In the genomic region with DNA sequence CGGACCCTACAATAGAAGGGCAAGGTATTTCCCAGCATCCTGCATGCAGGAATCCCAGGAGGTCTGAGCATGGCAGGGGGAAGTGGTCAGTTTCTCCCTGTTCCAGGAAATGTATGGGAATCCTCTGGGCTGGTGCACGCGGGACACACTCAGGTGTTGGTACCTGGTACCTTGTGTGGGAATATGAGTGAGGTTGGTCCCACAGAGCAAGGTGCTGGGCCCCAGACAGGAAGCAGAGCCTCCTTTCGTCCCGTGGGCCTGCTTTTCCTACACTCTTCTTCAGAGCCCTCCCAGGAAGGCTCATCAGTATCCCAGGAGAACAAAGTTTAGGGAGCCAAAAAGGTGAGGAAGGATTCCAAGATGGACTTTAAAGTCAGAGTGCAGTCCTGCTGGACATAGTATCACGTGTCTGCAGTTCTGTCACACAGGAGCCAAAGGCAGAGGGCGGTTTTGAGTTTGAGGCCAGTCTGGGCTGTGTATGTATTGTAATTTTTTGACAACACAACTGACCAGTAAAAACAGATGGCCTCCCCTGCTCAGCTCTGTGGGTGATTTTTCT, we compare ENCODE assay signal across 9 mouse cellular contexts. TPM values are rescaled to one million over a fixed set of nuclear protein-coding genes. Genes with fewer than 3 reads are reported as not detected.
DNase-seq lines count a peak whose midpoint lies in the region; ATAC-seq and TF ChIP-seq lines count a peak whose summit lies in the region.
"Had no signal": no experiment of that assay in that cellular context is flagged by ENCODE, and none has a peak within 500 bp of the region (broad histone marks: within the 10 kb centered on the region; RNA-seq: fewer than 3 reads in every experiment).

No protein-coding gene starts in this region.

- DNase-seq in limb, embryonic 10.5 days (ENCODE audit: low spot score): no peak
- DNase-seq in embryonic facial prominence, embryonic 14.5 days (ENCODE audit: low spot score): no peak
- DNase-seq in gastrocnemius, adult 18-20 months (ENCODE audit: low spot score): no peak
- DNase-seq in cerebellum, postnatal 25 days: no peak
- DNase-seq in retina, postnatal 1 day: no peak
- DNase-seq: cerebellum, postnatal 10 days had no signal

- TF ChIP-seq POLR2A in myocyte (IDR thresholded peaks at IDR 0.05; ENCODE audit: insufficient read length, low read depth): no peak

- H3K27ac ChIP-seq in limb, embryonic 12.5 days: no peak overlapping the region
- no peak overlapping the region for H3K27ac ChIP-seq in limb, embryonic 10.5 days
- no peak overlapping the region for H3K27ac ChIP-seq in embryonic facial prominence, embryonic 14.5 days (replicated peaks; ENCODE audit: low read depth, low read length)
- no peak overlapping the region for H3K27ac ChIP-seq in intestine, embryonic 16.5 days (ENCODE audit: low read length)

- H3K79me2 ChIP-seq in myocyte (ENCODE audit: control insufficient read depth, insufficient read depth): peaks cover 10% of the 10 kb centered on the region

- no peaks in the 10 kb centered on the region for H3K9me3 ChIP-seq in limb, embryonic 12.5 days
- no peaks in the 10 kb centered on the region for H3K9me3 ChIP-seq in limb, embryonic 10.5 days (replicated peaks)
- no peaks in the 10 kb centered on the region for H3K9me3 ChIP-seq in embryonic facial prominence, embryonic 14.5 days (ENCODE audit: control insufficient read depth, low read length)
- H3K9me3 ChIP-seq in intestine, embryonic 16.5 days (ENCODE audit: control insufficient read depth, low read length): no peaks in the 10 kb centered on the region

- H3ac ChIP-seq in myocyte (ENCODE audit: control insufficient read depth, insufficient read length): no peak overlapping the region

- ATAC-seq in limb, embryonic 12.5 days (ENCODE audit: insufficient number of reproducible peaks, insufficient read depth, low FRiP score, low TSS enrichment, low read depth): no peak
- no peak for ATAC-seq in embryonic facial prominence, embryonic 14.5 days (ENCODE audit: low read depth)
- no peak for ATAC-seq in intestine, embryonic 16.5 days

- H3K4me1 ChIP-seq in limb, embryonic 12.5 days (replicated peaks): peaks cover 33% of the 10 kb centered on the region
- H3K4me1 ChIP-seq in limb, embryonic 10.5 days: peaks cover 38% of the 10 kb centered on the region
- peaks cover 6% of the 10 kb centered on the region; the same call in 1 of the 2 replicates for H3K4me1 ChIP-seq in embryonic facial prominence, embryonic 14.5 days (ENCODE audit: control insufficient read depth, insufficient read depth, low read length)
- H3K4me1 ChIP-seq in intestine, embryonic 16.5 days (ENCODE audit: control insufficient read depth, insufficient read depth, low read length): peaks cover 14% of the 10 kb centered on the region; the same call in 1 of the 2 replicates

- no peaks in the 10 kb centered on the region for H3K36me3 ChIP-seq in limb, embryonic 12.5 days
- H3K36me3 ChIP-seq in limb, embryonic 10.5 days: no peaks in the 10 kb centered on the region
- no peaks in the 10 kb centered on the region for H3K36me3 ChIP-seq in embryonic facial prominence, embryonic 14.5 days (ENCODE audit: control insufficient read depth, insufficient read depth, low read length)
- H3K36me3 ChIP-seq in intestine, embryonic 16.5 days (ENCODE audit: control insufficient read depth, insufficient read depth, low read length): no peaks in the 10 kb centered on the region
- H3K36me3 ChIP-seq in myocyte (ENCODE audit: control insufficient read depth, insufficient read depth): no peaks in the 10 kb centered on the region

- H3K4me3 ChIP-seq in limb, embryonic 12.5 days (replicated peaks): no peak overlapping the region
- no peak overlapping the region for H3K4me3 ChIP-seq in limb, embryonic 10.5 days
- peak overlapping the region; percentile 73 for H3K4me3 ChIP-seq in embryonic facial prominence, embryonic 14.5 days (ENCODE audit: low read depth, low read length)
- peak overlapping the region; percentile 67 for H3K4me3 ChIP-seq in intestine, embryonic 16.5 days (ENCODE audit: low read length)
- peak overlapping the region; percentile 46 for H3K4me3 ChIP-seq in myocyte

- H3K27me3 ChIP-seq in limb, embryonic 12.5 days: peaks cover 66% of the 10 kb centered on the region
- H3K27me3 ChIP-seq in limb, embryonic 10.5 days (ENCODE audit: low read depth, poor library complexity, severe bottlenecking): peaks cover 84% of the 10 kb centered on the region
- peaks cover 12% of the 10 kb centered on the region for H3K27me3 ChIP-seq in embryonic facial prominence, embryonic 14.5 days (replicated peaks; ENCODE audit: control insufficient read depth, insufficient read depth, low read length)
- no peaks in the 10 kb centered on the region for H3K27me3 ChIP-seq in intestine, embryonic 16.5 days (replicated peaks; ENCODE audit: control insufficient read depth, insufficient read depth, low read length)
- no peaks in the 10 kb centered on the region for H3K27me3 ChIP-seq in myocyte (ENCODE audit: control insufficient read depth, insufficient read depth, insufficient read length)

- peak overlapping the region; percentile 99 for H3K4me2 ChIP-seq in limb, embryonic 12.5 days
- H3K4me2 ChIP-seq in embryonic facial prominence, embryonic 14.5 days (ENCODE audit: low read depth, low read length): peak overlapping the region; percentile 97
- peak overlapping the region; percentile 89 for H3K4me2 ChIP-seq in intestine, embryonic 16.5 days (ENCODE audit: low read depth, low read length)
- peak overlapping the region; percentile 98 for H3K4me2 ChIP-seq in myocyte (ENCODE audit: low read depth)

- WGBS in limb, embryonic 12.5 days: 59% methylated on average over 7 of the region's 7 CpGs
- 52% methylated on average over 7 of the region's 7 CpGs for WGBS in limb, embryonic 10.5 days
- 68% methylated on average over 7 of the region's 7 CpGs for WGBS in embryonic facial prominence, embryonic 14.5 days
- 70% methylated on average over 7 of the region's 7 CpGs for WGBS in intestine, embryonic 16.5 days

- no peak overlapping the region for H3K9ac ChIP-seq in limb, embryonic 12.5 days (replicated peaks)
- H3K9ac ChIP-seq in embryonic facial prominence, embryonic 14.5 days (ENCODE audit: low read depth, low read length): no peak overlapping the region
- H3K9ac ChIP-seq in intestine, embryonic 16.5 days (ENCODE audit: low read depth, low read length): peak overlapping the region; percentile 95; the same call in 1 of the 2 replicates

TF ChIP-seq in myocyte, 11 proteins besides CTCF, POLR2A, EP300 and RAD21:
- TF ChIP-seq MYOG (IDR thresholded peaks at IDR 0.05; ENCODE audit: control insufficient read depth in 1 of 3, insufficient read depth in 1 of 3, insufficient read length in 2 of 3, low read depth in 2 of 3): no peak
- no peak for TF ChIP-seq MYOD1 (IDR thresholded peaks at IDR 0.05; ENCODE audit: control insufficient read depth in 1 of 3, insufficient read length in 2 of 3, low read depth in 2 of 3)
- TF ChIP-seq TCF12 (IDR thresholded peaks at IDR 0.05; ENCODE audit: insufficient read depth, poor library complexity, severe bottlenecking): no peak

RNA-seq across cellular contexts. Expression of a gene that starts 1.9 kb away (rescaled TPM):
- 4.4 and 4.9 TPM in 2 replicates for polyA plus RNA-seq in limb, embryonic 12.5 days (2016; fragmentation: Nextera tagmentation; extraction: Ambion mirVana)
- polyA plus RNA-seq in limb, embryonic 10.5 days (2016; fragmentation: Nextera tagmentation; extraction: Ambion mirVana): 3.6 and 3.9 TPM in 2 replicates
- 9.6 and 10.2 TPM in 2 replicates for polyA plus RNA-seq in embryonic facial prominence, embryonic 14.5 days (2014; fragmentation: Nextera tagmentation; extraction: Ambion mirVana)
- 21.7 and 27.1 TPM in 2 replicates for polyA plus RNA-seq in intestine, embryonic 16.5 days (2015; fragmentation: Nextera tagmentation; extraction: Ambion mirVana)
- 15.2 TPM for polyA plus RNA-seq in myocyte (2012; fragmentation: generic; extraction: Trizol)
- 10 to 100 TPM in 1 of 2 experiments, 1 to 10 TPM in 1; 8.6 to 10.6 TPM for total RNA-seq in gastrocnemius, adult 18-20 months (2021)

RNA-seq across cellular contexts. Expression of a gene that starts 18.8 kb away (rescaled TPM):
- 67.2 and 75.4 TPM in 2 replicates for polyA plus RNA-seq in limb, embryonic 12.5 days (2016; fragmentation: Nextera tagmentation; extraction: Ambion mirVana)
- polyA plus RNA-seq in limb, embryonic 10.5 days (2016; fragmentation: Nextera tagmentation; extraction: Ambion mirVana): 76.2 and 76.4 TPM in 2 replicates
- polyA plus RNA-seq in embryonic facial prominence, embryonic 14.5 days (2014; fragmentation: Nextera tagmentation; extraction: Ambion mirVana): 113 TPM in 2 replicates
- polyA plus RNA-seq in intestine, embryonic 16.5 days (2015; fragmentation: Nextera tagmentation; extraction: Ambion mirVana): 150 and 184 TPM in 2 replicates
- polyA plus RNA-seq in myocyte (2012; fragmentation: generic; extraction: Trizol): 59.1 TPM
- total RNA-seq in gastrocnemius, adult 18-20 months (2021): 10 to 100 TPM; 20.9 to 27.6 TPM

Comparison
In these comparisons a context has a peak if more than half of its experiments do, and no peak if none do; other contexts are left out.
1. H3K4me3 ChIP-seq: peak in embryonic facial prominence, embryonic 14.5 days (single experiment), intestine, embryonic 16.5 days (single experiment) and myocyte (single experiment); none in limb, embryonic 12.5 days (single experiment) and limb, embryonic 10.5 days (single experiment).
2. Peak in every context shown above with its lines, with median percentiles within 50 percentile points of each other: H3K4me2 ChIP-seq.